Mouse (Mus musculus): Measurements from ENCODE around the gene Bsdc1.

GRCm38 (mm10) chr4:129505511-129505910 is 44.1 kb downstream of the Bsdc1 start:
- TF ChIP-seq EP300 (optimal IDR thresholded peaks at IDR 0.05), result no peak
- TF ChIP-seq CTCF (IDR thresholded peaks at IDR 0.05; ENCODE audit: low read depth), result no peak
